Mouse (Mus musculus): ENCODE data around the gene Nisch.

The Nisch gene

DNA sequence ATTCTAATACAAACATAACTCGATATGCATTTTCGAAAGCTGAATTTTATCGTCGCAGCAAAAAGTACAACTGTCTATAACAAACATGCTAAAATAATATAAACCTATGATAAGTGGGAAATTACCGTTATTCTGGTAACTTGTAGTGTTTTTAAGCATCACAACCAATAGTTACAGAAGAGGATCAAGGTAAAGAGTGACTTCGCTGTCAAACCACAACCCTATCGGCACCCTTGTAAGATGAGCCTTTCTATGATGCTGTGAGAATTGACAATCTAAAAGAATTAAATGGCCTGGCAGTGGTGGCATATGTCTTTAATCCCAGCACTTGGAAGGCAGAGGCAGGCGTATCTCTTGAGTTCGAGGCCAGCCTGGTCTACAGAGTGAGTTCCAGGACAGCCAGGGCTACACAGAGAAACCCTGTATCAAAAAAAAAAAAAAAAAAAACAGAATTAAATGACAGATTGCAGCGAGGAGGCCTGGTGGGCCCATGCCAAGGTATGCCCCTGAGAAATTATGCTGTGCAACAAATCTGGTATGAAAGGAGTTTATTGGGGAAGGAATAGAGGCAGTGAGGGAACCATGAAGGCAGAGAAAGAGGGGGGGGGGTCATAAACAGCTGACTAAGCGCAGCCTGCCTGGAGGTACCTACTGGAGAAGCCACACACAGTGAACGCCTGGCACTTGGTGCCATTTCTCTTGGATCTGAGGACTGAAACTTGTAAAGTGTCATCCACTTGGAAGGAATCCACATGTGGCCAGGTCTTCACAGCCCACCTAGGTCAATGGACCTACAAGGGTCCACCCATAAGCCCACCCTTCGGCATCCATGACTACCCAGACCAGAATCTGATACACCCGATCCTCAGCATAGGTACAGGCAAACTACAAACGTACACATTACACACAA is 87.2 kb downstream of the Nisch start:
- no peak for DNase-seq

DNA sequence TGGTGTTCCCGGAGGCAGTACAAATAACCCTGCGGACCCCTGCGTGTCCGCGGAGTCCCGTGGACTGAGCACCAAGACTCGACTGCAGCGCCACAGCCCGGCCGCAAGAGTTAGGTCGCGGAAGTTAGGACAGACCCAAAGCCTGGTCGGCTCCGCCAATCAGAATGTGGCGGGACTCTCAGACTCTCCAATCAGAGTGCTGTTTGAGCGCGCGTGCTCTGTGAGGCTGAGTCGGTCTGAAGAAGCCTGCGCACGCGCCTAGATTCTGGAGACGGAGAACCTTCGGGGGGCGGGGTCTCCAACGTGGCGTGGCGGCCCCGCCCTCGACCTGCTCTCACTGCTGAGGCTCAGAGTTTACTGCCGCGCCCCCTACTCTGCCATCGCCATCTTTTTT is 87.9 kb downstream of the Nisch start, which contains the start of gene Smim4:
Gene Smim4 (minus strand): TSS at position 131 of the 394 bp plus-strand sequence.
- DNase-seq = peak; percentile 99

DNA sequence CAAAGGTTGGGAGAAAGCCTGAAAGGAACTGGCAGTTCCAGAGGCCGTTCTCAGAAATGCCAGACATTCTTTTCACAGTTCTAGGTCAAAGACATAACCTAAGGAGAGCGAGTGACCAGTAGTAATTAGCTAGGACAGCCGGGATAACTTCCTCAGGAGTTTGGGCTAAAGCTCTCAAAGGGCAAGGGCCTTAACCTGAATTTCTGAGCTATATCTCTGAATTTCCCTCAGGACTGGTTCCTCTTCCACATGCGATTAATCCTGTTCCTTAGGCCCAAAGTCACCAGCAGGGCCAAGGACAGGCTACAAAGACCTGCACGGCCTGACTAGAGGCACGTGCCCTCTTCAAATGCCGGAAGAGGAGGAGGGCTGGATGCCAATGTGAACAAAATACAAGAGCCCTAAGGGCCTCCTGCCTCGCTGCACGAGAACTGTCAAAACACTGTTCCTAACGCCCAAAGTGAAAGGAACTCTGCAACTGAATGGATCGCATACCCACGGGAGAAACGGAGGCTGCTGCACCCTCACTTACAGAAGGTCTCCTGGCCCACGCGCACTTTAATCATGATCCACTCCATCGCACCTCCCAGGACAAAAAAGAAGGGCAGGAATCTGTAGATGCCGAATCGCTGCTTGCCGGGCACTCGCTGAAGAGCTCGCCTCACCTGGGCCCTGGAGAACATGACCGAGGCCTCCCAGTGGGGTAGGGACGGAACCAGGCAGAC is 88.5 kb downstream of the Nisch start:
- peak; percentile 81 for DNase-seq

DNA sequence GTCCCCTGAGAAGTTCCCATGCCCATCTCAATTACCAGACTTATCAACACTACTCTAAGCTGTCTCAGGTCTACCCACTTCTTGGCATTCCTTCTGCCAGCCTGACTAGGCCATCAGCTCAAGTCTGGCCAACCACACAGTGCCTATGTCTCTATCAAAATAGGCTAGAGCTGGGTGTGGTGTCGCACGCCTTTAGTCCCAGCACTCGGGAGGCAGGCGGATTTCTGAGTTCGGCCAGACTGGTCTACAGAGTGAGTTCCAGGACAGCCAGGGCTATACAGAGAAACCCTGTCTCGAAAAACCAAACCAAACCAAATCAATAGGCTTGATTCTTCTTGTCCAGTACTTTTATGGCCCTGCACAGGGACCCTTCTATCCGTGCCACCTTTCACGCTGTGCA is 89.9 kb downstream of the Nisch start:
- no peak for DNase-seq

DNA sequence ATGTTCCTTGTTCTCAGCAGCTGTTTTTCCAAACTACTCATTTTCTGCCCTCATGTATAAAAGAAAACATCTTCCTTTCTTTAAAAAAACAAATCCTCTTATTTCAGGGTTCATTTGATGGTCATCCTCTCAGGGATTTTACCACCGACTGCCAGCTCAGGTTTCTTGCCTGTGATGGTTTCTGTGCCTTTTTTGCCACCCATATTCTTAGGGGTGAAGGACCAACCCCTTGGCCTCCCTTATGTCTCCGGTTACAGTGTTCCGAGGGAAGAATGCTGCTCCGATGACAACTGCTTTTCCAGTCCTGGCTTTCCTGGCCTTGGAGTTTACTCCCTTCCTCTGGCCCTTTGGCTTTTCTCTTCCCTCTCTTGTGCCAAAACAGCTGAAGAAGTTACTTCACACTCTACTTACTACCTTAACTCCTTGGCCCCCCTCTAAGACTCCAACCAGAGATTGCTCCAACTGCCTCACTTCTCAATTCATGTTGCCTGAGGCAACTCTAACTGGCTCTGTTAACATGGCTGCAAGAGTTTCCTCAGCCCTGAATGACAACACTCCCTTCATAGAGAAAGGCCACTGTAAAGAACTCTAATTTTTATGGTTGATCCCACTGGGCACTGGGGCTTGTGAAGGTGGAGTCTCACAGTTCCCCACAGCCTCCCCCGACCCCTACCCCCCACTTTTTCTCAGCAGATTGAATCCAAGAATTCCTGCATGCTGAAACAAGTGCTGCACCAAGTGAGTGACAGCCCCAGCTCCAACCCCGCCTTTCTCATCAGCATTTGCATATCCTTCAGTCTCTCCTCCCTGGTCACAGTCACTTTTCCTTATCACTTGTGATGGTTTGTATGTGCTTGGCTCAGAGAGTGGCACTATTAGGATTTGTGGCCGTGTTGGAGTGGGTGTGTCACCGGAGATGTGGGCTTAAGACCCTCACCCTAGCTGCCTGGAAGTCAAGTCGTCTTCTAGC is 91.4 kb downstream of the Nisch start:
- no peak for DNase-seq
